Mouse (Mus musculus): ENCODE results near the gene Pik3cg.
"Not testable (repeated sequence)": the region's sequence is repeated elsewhere in the genome, so short reads cannot be mapped to it uniquely, and the experiment has no call there.

Pik3cg gene

GRCm38 (mm10) chr12:32207948-32208891 is at the start of gene Pik3cg:
Pik3cg (minus strand) TSS chr12:32208659.
- DNase-seq (ENCODE audit: low spot score in 2 of 2) = no peak

- DNase-seq (ENCODE audit: low spot score in 2 of 2) = no peak
Observed at GRCm38 (mm10) chr12:32248483-32248882, 40.0 kb upstream of the Pik3cg start.

GRCm38 (mm10) chr12:32245566-32246233 is 37.2 kb upstream of the Pik3cg start:
- no peak for DNase-seq (ENCODE audit: low spot score in 2 of 2)

- no peak for DNase-seq (ENCODE audit: low spot score in 2 of 2)
Observed at GRCm38 (mm10) chr12:32243586-32243985, 35.1 kb upstream of the Pik3cg start.

- not testable (repeated sequence) for DNase-seq (ENCODE audit: low spot score in 2 of 2)
Observed at GRCm38 (mm10) chr12:32239134-32239533, 30.7 kb upstream of the Pik3cg start.

GRCm38 (mm10) chr12:32238433-32238832 is 30.0 kb upstream of the Pik3cg start:
- no peak for DNase-seq (ENCODE audit: low spot score in 2 of 2)

- no peak for DNase-seq (ENCODE audit: low spot score in 2 of 2)
Observed at GRCm38 (mm10) chr12:32237839-32238238, 29.4 kb upstream of the Pik3cg start.

- no peak for DNase-seq (ENCODE audit: low spot score in 2 of 2)
Observed at GRCm38 (mm10) chr12:32237139-32237538, 28.7 kb upstream of the Pik3cg start.

- no peak for DNase-seq (ENCODE audit: low spot score in 2 of 2)
Observed at GRCm38 (mm10) chr12:32236450-32236849, 28.0 kb upstream of the Pik3cg start.

- no peak for DNase-seq (ENCODE audit: low spot score in 2 of 2)
Observed at GRCm38 (mm10) chr12:32233871-32234270, 25.4 kb upstream of the Pik3cg start.

GRCm38 (mm10) chr12:32231398-32231797 is 22.9 kb upstream of the Pik3cg start:
- no peak for DNase-seq (ENCODE audit: low spot score in 2 of 2)

- DNase-seq (ENCODE audit: low spot score in 2 of 2) = no peak
Observed at GRCm38 (mm10) chr12:32223629-32224028, 15.2 kb upstream of the Pik3cg start.

- no peak for DNase-seq (ENCODE audit: low spot score in 2 of 2)
Observed at GRCm38 (mm10) chr12:32222758-32223385, 14.4 kb upstream of the Pik3cg start.

- no peak for DNase-seq (ENCODE audit: low spot score in 2 of 2)
Observed at GRCm38 (mm10) chr12:32220387-32220786, 11.9 kb upstream of the Pik3cg start.

- no peak for DNase-seq (ENCODE audit: low spot score in 2 of 2)
Observed at GRCm38 (mm10) chr12:32215143-32215542, 6.7 kb upstream of the Pik3cg start.

- DNase-seq (ENCODE audit: low spot score in 2 of 2) = no peak
Observed at GRCm38 (mm10) chr12:32212702-32213101, 4.2 kb upstream of the Pik3cg start.

GRCm38 (mm10) chr12:32212156-32212555 is 3.7 kb upstream of the Pik3cg start:
- DNase-seq (ENCODE audit: low spot score in 2 of 2) = no peak

- DNase-seq (ENCODE audit: low spot score in 2 of 2) = no peak
Observed at GRCm38 (mm10) chr12:32211257-32211656, 2.8 kb upstream of the Pik3cg start.

- no peak for DNase-seq (ENCODE audit: low spot score in 2 of 2)
Observed at GRCm38 (mm10) chr12:32208951-32209350, 492 bp upstream of the Pik3cg start.

- DNase-seq (ENCODE audit: low spot score in 2 of 2) = no peak
Observed at GRCm38 (mm10) chr12:32207141-32207540, 1.3 kb downstream of the Pik3cg start.

GRCm38 (mm10) chr12:32203695-32204094 is 4.8 kb downstream of the Pik3cg start:
- DNase-seq (ENCODE audit: low spot score in 2 of 2) = no peak

- no peak for DNase-seq (ENCODE audit: low spot score in 2 of 2)
Observed at GRCm38 (mm10) chr12:32202583-32202982, 5.9 kb downstream of the Pik3cg start.
